Mouse (Mus musculus) adrenal gland, adult (tissue): ENCODE measurements around the gene Ush1g.
A peak's percentile ranks its signal among the peaks of the same experiment; 100 is the strongest.

Experiments
- DNase-seq, 2 experiments: peaks; one replicate each; pipeline ENCODE4 v3.0.0; 2022 to 2023; ENCODE audit warnings: low spot score in 1 of 2; ENCODE audit not compliant: inconsistent age in 2 of 2

Gene Ush1g

DNA sequence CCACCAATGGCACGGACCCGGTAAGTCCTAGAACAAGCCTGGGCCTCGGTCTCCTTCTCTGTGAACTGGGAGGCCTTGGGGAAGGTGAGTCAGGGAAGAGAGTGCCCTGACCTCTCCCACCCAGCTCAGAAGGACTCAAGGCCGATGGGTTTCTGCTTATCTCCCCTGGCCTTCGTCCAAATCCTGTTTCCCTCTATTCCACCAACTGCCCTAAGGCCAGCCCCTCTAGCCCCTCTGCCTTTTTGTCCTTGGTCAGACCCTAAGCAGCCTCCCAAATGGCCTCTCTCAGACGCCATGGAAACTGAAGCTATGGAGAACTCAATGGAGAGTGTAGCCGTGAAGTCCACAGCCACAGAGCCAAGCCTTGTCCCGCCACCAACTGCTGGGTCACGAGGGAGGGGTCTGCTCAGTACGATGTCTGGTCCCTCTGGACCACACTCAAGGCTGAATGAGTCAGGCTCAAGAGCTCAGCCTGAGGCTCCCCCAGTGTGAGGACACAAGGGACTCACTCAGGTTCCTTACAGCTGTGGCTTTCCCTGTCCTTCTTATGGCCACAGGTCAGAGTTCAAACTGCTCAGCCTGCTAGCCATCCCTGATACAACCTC, 48.8 kb downstream of the Ush1g start:
- DNase-seq, result peak; percentile 89 to 94

DNA sequence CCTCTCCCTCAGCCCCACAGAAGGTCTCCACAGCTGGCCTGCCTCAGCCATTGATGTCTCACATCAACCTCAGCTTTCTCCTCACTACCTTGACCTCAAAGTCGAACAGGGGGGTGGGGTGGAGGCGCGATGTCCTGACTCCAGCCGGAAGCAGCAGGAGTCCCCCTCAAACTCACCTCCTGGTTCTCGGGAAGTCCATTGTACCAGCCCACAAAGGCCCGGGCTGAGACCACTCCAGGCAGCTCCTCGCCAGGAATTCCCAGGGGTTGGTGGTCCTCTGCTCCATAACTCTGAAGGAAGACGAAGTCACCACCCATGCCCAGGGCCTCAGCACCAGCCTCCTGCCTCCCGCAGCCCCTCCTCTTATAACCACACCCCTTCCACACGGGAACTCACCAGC, 50.4 kb downstream of the Ush1g start:
- DNase-seq, result peak; percentile 61 to 72

GRCm38 (mm10) chr11:115271052-115271451, 50.8 kb downstream of the Ush1g start:
- peak; percentile 51 to 70 for DNase-seq

GRCm38 (mm10) chr11:115270148-115270861, 51.5 kb downstream of the Ush1g start:
- DNase-seq, result peak; percentile 84 to 94

DNA sequence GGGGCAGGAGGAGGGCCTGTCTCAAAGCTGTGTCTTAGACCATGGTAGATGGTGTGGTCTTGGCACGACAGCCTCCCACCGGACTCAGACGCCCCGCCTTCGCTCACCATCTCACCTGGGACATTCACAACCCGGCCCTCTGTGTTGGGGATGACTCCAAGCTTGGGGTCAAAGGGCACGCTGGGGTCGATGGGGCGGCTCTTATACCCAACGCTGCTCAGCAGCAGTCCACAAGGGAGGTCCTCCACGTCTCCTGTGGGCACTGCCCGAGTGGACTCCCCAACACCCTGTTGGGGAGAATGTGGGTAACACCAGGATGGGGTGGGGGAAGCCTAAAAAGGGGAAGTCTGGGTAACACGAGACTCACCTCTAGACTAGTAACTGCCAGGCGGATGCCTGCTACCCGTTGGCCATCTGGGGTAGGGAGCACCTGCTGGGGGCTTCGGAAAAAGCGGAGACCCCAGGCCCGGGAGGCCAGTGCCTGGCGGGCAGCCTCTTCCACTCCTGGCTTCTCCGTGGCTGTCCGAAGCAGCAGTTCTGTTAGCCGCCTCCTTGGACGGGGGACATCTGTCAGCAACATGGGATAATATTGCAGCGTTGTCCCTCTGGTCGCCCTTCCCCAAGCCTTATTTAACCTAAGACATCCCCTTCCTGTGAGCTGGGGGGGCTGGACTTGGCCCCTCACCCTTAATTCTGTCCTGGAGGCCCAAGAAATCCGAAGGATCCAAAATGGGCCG, 52.3 kb downstream of the Ush1g start:
- peak in 1 of 2 experiments; percentile 55 for DNase-seq

DNA sequence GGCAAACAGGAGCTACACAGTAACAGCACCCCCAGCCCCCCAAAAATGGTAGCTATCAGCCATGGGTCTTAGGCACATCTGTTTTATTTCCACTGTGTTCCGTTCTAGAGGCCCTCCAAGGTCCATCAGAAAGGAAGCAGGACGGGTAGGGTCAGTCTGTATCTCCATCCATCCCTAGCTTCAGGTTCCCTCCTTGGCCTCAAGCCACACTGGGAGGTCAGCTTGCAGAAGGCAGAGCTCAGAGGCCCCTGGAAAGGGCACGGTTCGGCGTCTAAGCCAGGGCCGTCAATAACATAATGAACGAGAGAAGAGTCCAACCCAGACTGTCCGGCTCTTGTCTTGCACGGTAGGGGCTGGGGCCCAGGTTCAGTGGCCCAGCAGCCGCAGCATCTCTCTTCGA, 53.9 kb downstream of the Ush1g start:
- DNase-seq, result peak; percentile 42 to 66

GRCm38 (mm10) chr11:115267061-115267883, 54.6 kb downstream of the Ush1g start, which contains the start of gene Grin2c:
Gene Grin2c (minus strand): TSS chr11:115267243.
- peak; percentile 65 to 82 for DNase-seq

GRCm38 (mm10) chr11:115266400-115266778, 55.5 kb downstream of the Ush1g start:
- DNase-seq, result peak; percentile 66 to 84

DNA sequence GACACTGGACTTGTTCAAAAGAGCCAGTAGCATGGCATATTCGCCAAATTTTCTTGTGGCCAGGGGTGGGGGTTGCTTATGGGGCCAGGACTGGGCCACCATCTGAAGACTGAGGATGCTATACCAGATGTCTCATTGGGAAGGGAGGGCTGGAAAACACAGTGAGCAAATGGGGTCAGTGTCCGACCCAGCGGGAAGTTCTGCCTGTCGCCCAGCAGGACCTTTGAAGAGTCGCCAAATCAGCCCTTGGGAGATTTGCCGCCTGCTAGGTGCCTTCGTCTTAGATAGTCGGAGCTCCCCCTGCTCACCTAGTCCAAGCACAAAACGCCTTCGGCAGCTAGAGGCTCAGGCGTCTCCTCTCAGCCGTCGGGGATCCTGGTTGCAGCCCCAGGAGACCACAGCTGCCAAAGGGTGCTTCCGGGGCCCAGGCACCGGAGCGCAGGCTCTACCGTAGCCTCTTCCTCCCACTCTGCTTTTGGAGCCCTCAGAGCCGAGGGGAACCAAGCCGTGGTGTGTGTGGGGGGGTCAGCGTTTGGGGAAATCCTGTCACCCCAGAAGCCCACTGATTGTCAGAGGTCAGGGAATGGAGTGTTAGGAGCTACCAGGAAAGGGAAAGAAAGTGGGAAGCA, 56.0 kb downstream of the Ush1g start:
- peak in 1 of 2 experiments; percentile 45 for DNase-seq
